29 mouse cellular contexts compared by ENCODE assay signal in the genomic region with DNA sequence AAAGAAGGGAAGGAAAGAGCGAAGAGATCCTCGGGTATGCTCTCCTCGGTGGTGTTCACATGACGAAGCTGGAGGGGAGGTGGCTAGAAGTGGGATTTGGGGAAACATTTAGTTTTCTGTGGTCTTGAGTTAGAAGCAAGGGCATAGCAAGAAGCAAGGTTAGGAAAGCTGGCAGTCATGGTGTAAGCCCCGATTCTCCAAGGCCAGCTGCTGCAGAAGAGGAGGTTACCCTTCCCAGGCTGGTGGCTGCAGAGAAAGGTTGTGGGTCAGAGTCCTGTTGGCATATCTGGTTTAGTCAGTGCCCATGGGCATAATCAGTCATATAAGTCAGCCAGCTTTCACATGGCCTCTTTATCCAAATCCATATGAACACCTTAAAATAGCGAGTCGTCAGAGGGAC. TPM values are rescaled to one million over a fixed set of nuclear protein-coding genes. Genes with fewer than 3 reads are reported as not detected.
A peak's percentile ranks its signal among the peaks of the same experiment; 100 is the strongest.
DNase-seq lines count a peak whose midpoint lies in the region; ATAC-seq lines count a peak whose summit lies in the region.
"Had no signal": no experiment of that assay in that cellular context is flagged by ENCODE, and none has a peak within 500 bp of the region (broad histone marks: within the 10 kb centered on the region; RNA-seq: fewer than 3 reads in every experiment).

No protein-coding gene starts in this region.

- no peaks in the 10 kb centered on the region for H3K27me3 ChIP-seq in hindbrain, embryonic 13.5 days
- H3K27me3 ChIP-seq: embryonic facial prominence, embryonic 12.5 days; embryonic facial prominence, embryonic 15.5 days; forebrain, embryonic 15.5 days; heart, embryonic 12.5 days; heart, embryonic 15.5 days; Patski had no signal

- WGBS in hindbrain, embryonic 13.5 days: 78% methylated on average over 7 of the region's 7 CpGs

- no peaks in the 10 kb centered on the region for H3K9me3 ChIP-seq in hindbrain, embryonic 13.5 days
- H3K9me3 ChIP-seq: embryonic facial prominence, embryonic 12.5 days; embryonic facial prominence, embryonic 15.5 days; forebrain, embryonic 12.5 days; forebrain, embryonic 15.5 days; G1E; heart, embryonic 12.5 days; heart, embryonic 15.5 days; hindbrain, embryonic 10.5 days had no signal

- no peak overlapping the region for H3K9ac ChIP-seq in hindbrain, embryonic 13.5 days
- H3K9ac ChIP-seq: embryonic facial prominence, embryonic 12.5 days; embryonic facial prominence, embryonic 15.5 days; forebrain, embryonic 12.5 days; forebrain, embryonic 15.5 days; heart, embryonic 12.5 days; heart, embryonic 15.5 days; hindbrain, embryonic 14.5 days had no signal

- ATAC-seq in hindbrain, embryonic 13.5 days (ENCODE audit: low FRiP score): no peak
- ATAC-seq: forebrain, embryonic 15.5 days; hindbrain, postnatal 0 days; inflammation-experienced regulatory T-cells, adult 6 months; intestine, embryonic 16.5 days; Patski had no signal

- peak; percentile 64 for DNase-seq in adrenal gland, adult 2 months
- no peak for DNase-seq in adrenal gland, postnatal 4 days (ENCODE audit: low spot score in 2 of 2)
- DNase-seq in adrenal gland, adult 8-10 months: peak; percentile 50
- DNase-seq in adrenal gland, postnatal 14 days: peak; percentile 35
- DNase-seq in lung, postnatal 4 days: no peak
- DNase-seq: B cell, adult 2 months; cerebellum, adult 11 months; cerebellum, adult 2 months; cerebellum, adult 9-11 months; cerebellum, postnatal 25 days; gastrocnemius, postnatal 25 days; heart, adult 18-20 months; heart, postnatal 10 days; heart, postnatal 36 days had no signal

- H3K36me3 ChIP-seq in hindbrain, embryonic 13.5 days: no peaks in the 10 kb centered on the region
- H3K36me3 ChIP-seq: embryonic facial prominence, embryonic 12.5 days; embryonic facial prominence, embryonic 15.5 days; forebrain, embryonic 12.5 days; forebrain, embryonic 15.5 days; G1E; heart, embryonic 12.5 days; heart, embryonic 15.5 days; hindbrain, embryonic 10.5 days had no signal

- H3K4me2 ChIP-seq in hindbrain, embryonic 13.5 days: no peak overlapping the region
- H3K4me2 ChIP-seq: embryonic facial prominence, embryonic 12.5 days; embryonic facial prominence, embryonic 15.5 days; forebrain, embryonic 12.5 days; forebrain, embryonic 15.5 days; heart, embryonic 12.5 days; heart, embryonic 15.5 days; hindbrain, embryonic 14.5 days had no signal

- H3K4me3 ChIP-seq in brown adipose tissue, adult 24 weeks (ENCODE audit: insufficient read depth, low read depth, low read length): no peak overlapping the region
- no peak overlapping the region for H3K4me3 ChIP-seq in hindbrain, embryonic 13.5 days
- H3K4me3 ChIP-seq: embryonic facial prominence, embryonic 12.5 days; embryonic facial prominence, embryonic 15.5 days; forebrain, embryonic 12.5 days; forebrain, embryonic 15.5 days; heart, embryonic 12.5 days; heart, embryonic 15.5 days; hindbrain, embryonic 10.5 days had no signal

- H3K4me1 ChIP-seq in brown adipose tissue, adult 24 weeks (ENCODE audit: control insufficient read depth, insufficient read depth, insufficient read length, low read length): no peaks in the 10 kb centered on the region
- peaks cover 30% of the 10 kb centered on the region for H3K4me1 ChIP-seq in hindbrain, embryonic 13.5 days (replicated peaks)
- H3K4me1 ChIP-seq: embryonic facial prominence, embryonic 15.5 days had no signal

- H3K27ac ChIP-seq in brown adipose tissue, adult 24 weeks (replicated peaks; ENCODE audit: low read depth, low read length): peak overlapping the region; percentile 91
- no peak overlapping the region for H3K27ac ChIP-seq in hindbrain, embryonic 13.5 days
- H3K27ac ChIP-seq: embryonic facial prominence, embryonic 12.5 days; embryonic facial prominence, embryonic 15.5 days; forebrain, embryonic 12.5 days; forebrain, embryonic 15.5 days; heart, embryonic 15.5 days; hindbrain, embryonic 10.5 days; hindbrain, postnatal 0 days had no signal

RNA-seq across cellular contexts. Expression of a gene that starts 9.2 kb away (rescaled TPM):
- total RNA-seq in adrenal gland, adult 2 months (2021): 100 to 1,000 TPM in 1 of 2 experiments, 10 to 100 TPM in 1; 68.4 to 102 TPM
- 7.9 and 12.0 TPM in 2 replicates for polyA plus RNA-seq in adrenal gland, adult 2 months (2012; rRNA removed)
- total RNA-seq in adrenal gland, postnatal 4 days (2021): 10 to 100 TPM; 65.4 to 78.0 TPM
- total RNA-seq in adrenal gland, adult 8-10 months (2022): 100 to 1,000 TPM in 1 of 4 experiments, 10 to 100 TPM in 3; 79.4 to 105 (median 85.4) TPM
- total RNA-seq in adrenal gland, postnatal 14 days (2021): 94.7 and 96.5 TPM in 2 replicates
- polyA plus RNA-seq in brown adipose tissue, adult 24 weeks (2012; ENCODE audit: insufficient read depth, insufficient read length, missing spikeins): 34.2 and 34.6 TPM in 2 replicates
- polyA plus RNA-seq in hindbrain, embryonic 13.5 days (2015; fragmentation: Nextera tagmentation; extraction: Ambion mirVana): 11.9 and 12.6 TPM in 2 replicates

Comparison
In these comparisons a context has a peak if more than half of its experiments do, and no peak if none do; other contexts are left out.
1. DNase-seq: peak in adrenal gland, adult 2 months (single experiment), adrenal gland, adult 8-10 months (single experiment) and adrenal gland, postnatal 14 days (single experiment); none in adrenal gland, postnatal 4 days (0 of 2) and lung, postnatal 4 days (0 of 2).